Mouse (Mus musculus) brain, embryonic 18.5 days (tissue): ENCODE measurements around the gene Enox1.

Experiments
- DNase-seq: peaks from one replicate; pipeline ENCODE4 v3.0.0-alpha.2; 2012; ENCODE audit warnings: low read depth, low spot score

Gene Enox1

GRCm38 (mm10) chr14:77673138-77673537 lies 516.6 kb downstream of the Enox1 start:
- no peak for DNase-seq

GRCm38 (mm10) chr14:77677951-77678350 lies 521.4 kb downstream of the Enox1 start:
- DNase-seq, result no peak

- no peak for DNase-seq
These were observed 523.3 kb downstream of the Enox1 start for GRCm38 (mm10) chr14:77679877-77680276.

GRCm38 (mm10) chr14:77682888-77683555 lies 526.5 kb downstream of the Enox1 start:
- DNase-seq, result no peak

- DNase-seq, result no peak
These were observed 533.3 kb downstream of the Enox1 start for GRCm38 (mm10) chr14:77689816-77690215.

GRCm38 (mm10) chr14:77705006-77705405 lies 548.4 kb downstream of the Enox1 start:
- no peak for DNase-seq

DNA sequence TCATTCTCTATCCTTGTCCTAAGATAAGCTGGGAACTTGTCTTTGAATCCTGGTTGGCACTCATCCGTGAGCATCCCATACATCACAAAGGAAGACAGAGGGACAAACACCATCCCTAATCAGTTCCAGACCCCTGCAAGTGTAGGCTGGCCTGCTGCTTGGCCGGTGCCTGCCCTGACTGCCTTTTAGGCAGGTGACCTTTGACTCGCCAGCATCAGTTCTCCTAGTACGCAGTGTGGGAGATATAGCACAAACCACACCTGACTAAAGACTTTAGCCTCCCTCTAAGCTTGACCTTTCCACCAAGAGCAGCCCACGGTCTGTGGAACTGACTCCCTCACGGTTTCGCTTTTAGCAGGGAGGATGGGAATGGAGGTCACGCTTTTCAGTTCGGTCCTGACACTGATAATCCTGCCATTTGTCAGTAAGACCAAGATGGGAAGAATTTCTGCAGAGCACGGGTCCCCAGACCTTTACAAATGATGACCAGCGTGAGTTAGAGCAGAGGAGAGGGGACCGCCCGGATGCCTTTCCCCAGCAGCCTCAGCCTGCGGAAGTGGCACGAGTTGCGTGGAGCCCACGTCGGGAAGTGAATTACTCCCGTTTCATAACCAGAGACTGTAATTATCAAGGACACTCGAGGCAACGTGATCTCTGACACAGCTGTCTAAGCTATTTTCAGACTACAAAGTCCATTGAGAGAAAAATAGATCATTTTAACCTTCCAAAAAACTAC lies 550.1 kb downstream of the Enox1 start:
- no peak for DNase-seq

GRCm38 (mm10) chr14:77707279-77707678 lies 550.7 kb downstream of the Enox1 start:
- no peak for DNase-seq

- no peak for DNase-seq
These were observed 552.0 kb downstream of the Enox1 start for GRCm38 (mm10) chr14:77708354-77709150.

DNA sequence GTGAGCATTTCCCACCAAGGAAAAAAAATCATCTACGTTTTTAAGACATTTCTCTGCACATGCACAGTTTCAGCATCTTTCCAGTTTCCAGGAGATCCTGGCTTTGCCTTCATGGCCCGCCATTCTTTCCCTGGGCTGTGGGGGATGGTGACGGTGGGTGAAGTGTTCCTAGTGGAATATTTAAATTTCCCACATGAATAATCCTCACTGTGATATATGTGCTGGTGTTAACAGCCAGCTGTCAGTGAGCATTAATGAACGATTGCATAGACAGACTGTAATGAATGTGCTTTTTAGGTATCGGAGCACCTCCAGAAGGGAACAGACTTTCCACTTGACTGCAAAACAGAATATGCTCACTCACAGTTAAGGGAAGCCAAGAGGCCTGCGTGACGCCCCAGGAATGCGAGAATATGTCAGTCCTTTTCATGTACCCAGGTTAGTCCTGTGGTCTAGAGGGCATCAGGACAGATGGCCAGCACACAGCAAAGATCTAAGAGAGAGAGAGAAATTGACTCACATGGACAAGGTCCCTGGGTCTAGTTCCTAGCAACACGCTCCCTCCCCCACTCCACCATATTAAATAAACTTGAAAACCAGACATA lies 558.5 kb downstream of the Enox1 start:
- no peak for DNase-seq

- no peak for DNase-seq
These were observed 560.4 kb downstream of the Enox1 start for GRCm38 (mm10) chr14:77716981-77717380.

GRCm38 (mm10) chr14:77718814-77719213 lies 562.3 kb downstream of the Enox1 start:
- no peak for DNase-seq

- no peak for DNase-seq
These were observed 581.5 kb downstream of the Enox1 start for GRCm38 (mm10) chr14:77738056-77738455.

- no peak for DNase-seq
These were observed 582.3 kb downstream of the Enox1 start for GRCm38 (mm10) chr14:77738751-77739365.

- no peak for DNase-seq
These were observed 582.8 kb downstream of the Enox1 start for GRCm38 (mm10) chr14:77739376-77739775.

- no peak for DNase-seq
These were observed 588.2 kb downstream of the Enox1 start for GRCm38 (mm10) chr14:77744638-77745240.

- DNase-seq, result no peak
These were observed 592.4 kb downstream of the Enox1 start for GRCm38 (mm10) chr14:77748920-77749319.
